Mouse (Mus musculus): ENCODE results near the gene Tmem45b.

Gene Tmem45b

GRCm38 (mm10) chr9:31404311-31404710 is 60.0 kb downstream of the Tmem45b start:
- in situ Hi-C loops (cut with MboI), result no loop called here

DNA sequence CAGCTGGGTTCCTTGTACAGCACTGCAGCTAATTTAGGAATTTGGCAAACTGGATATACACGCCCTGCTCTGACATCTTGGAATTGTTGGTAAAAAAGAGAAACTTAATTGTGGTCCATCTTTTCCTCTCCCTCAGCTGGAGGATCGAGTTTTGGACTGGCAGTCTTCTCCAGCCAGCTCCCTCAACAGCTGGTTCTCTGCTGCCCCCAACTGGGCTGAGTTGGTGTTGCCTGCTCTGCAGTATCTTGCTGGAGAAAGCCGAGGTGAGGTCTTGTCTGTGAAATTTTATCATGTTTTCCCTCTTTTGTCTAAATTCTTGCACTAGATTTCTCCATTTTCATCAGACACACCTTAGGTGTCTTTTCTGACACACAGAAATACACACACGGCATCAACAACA is 63.8 kb downstream of the Tmem45b start:
- in situ Hi-C loops (cut with MboI), result no loop called here

- in situ Hi-C loops (cut with MboI), result no loop called here
Measured at GRCm38 (mm10) chr9:31387206-31387605, 77.1 kb downstream of the Tmem45b start.

GRCm38 (mm10) chr9:31386368-31387180 is 77.7 kb downstream of the Tmem45b start:
- in situ Hi-C loops (cut with MboI), result no loop called here

DNA sequence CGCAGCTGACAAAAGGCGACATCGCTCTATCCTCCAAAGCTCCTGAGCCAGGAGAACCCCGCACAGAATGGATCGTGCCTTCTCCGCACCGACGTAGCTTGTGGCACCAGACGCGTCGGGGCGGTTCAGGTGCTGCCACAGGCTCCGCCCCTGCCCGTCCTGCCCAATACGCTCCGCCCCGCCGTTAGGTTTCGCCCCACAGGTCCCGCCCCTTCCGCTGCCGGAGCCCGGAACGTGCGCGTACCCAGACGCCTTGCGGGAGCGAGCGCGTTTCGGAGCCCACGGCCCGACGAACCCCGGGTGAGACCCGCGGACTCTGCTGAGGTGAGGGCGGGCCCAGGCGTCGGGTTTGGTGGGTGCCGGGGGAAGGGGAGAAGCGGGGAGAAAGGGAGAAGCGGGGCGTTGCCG is 78.3 kb downstream of the Tmem45b start, which contains the start of gene Nfrkb:
Gene Nfrkb, plus strand, starts transcription at position 246 of the 408 bp plus-strand sequence.
- in situ Hi-C loops (cut with MboI), result no loop called here

GRCm38 (mm10) chr9:31385500-31385869 is 78.8 kb downstream of the Tmem45b start:
- in situ Hi-C loops (cut with MboI), result no loop called here

- in situ Hi-C loops (cut with MboI), result no loop called here
Measured at GRCm38 (mm10) chr9:31384786-31385499, 79.3 kb downstream of the Tmem45b start.

DNA sequence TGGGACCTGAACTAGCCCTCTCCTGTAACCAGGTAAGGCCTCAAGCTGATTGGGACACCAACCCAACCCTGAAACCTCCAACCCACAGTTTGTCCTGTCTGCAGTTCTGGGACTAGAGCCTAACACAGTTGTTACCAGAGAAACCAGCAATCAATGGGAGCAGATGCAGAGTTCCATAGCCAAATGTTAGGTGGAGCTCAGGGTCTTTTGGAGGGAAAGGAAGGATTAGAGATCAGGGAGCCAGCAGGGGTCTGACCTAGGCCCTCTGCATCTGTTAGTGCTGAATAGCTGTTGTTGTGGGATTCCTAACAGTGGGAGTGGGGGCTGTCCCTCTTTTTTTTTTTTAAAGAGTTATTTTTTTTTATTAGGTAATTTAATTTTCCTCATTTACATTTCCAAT is 87.6 kb downstream of the Tmem45b start:
- in situ Hi-C loops (cut with MboI), result no loop called here
